Mouse (Mus musculus) myocyte (in vitro differentiated cells): Measurements from ENCODE around the gene Ccdc9b.
A peak's percentile ranks its signal among the peaks of the same experiment; 100 is the strongest.

Source experiments
- CEBPB ChIP-seq: IDR thresholded peaks from 2 replicates; pipeline ENCODE4 v1.6.1; 2011; ENCODE audit warnings: mild to moderate bottlenecking, moderate library complexity; ENCODE audit not compliant: poor library complexity, insufficient read depth, severe bottlenecking
- E2F4 ChIP-seq: IDR thresholded peaks from one replicate; pipeline ENCODE4 v1.6.1; 2011; ENCODE audit warnings: mild to moderate bottlenecking, control low read depth, moderate library complexity; ENCODE audit not compliant: insufficient read depth
- MYOD1 ChIP-seq, 3 experiments: IDR thresholded peaks; one replicate each; pipeline ENCODE4 v1.6.1; 2011; ENCODE audit warnings: control low read depth in 2 of 3, low read depth in 2 of 3, mild to moderate bottlenecking in 2 of 3, moderate library complexity in 1 of 3; ENCODE audit not compliant: insufficient read length in 2 of 3, control insufficient read depth in 1 of 3
- MYOG ChIP-seq, 3 experiments: IDR thresholded peaks; one replicate each; pipeline ENCODE4 v1.6.1; 2011; ENCODE audit warnings: control low read depth in 2 of 3, low read depth in 2 of 3, mild to moderate bottlenecking in 2 of 3; ENCODE audit not compliant: insufficient read length in 2 of 3, control insufficient read depth in 1 of 3, insufficient read depth in 1 of 3
- POLR2A ChIP-seq: IDR thresholded peaks from one replicate; pipeline ENCODE4 v1.6.1; 2011; ENCODE audit warnings: low read depth, mild to moderate bottlenecking, control low read depth, moderate library complexity; ENCODE audit not compliant: insufficient read length
- POLR2AphosphoS2 ChIP-seq: IDR thresholded peaks from one replicate; pipeline ENCODE4 v1.6.1; 2011; ENCODE audit warnings: low read depth, control low read depth; ENCODE audit not compliant: insufficient read length
- TCF12 ChIP-seq: IDR thresholded peaks from one replicate; pipeline ENCODE4 v1.6.1; 2011; ENCODE audit warnings: mild to moderate bottlenecking, control low read depth; ENCODE audit not compliant: poor library complexity, insufficient read depth, severe bottlenecking
- TCF3 ChIP-seq: IDR thresholded peaks from one replicate; pipeline ENCODE4 v1.6.1; 2011; ENCODE audit warnings: low read depth, control low read depth; ENCODE audit not compliant: insufficient read length
- USF1 ChIP-seq: IDR thresholded peaks from one replicate; pipeline ENCODE4 v1.6.1; 2011; ENCODE audit warnings: low read depth, mild to moderate bottlenecking, control low read depth, moderate library complexity

DNA sequence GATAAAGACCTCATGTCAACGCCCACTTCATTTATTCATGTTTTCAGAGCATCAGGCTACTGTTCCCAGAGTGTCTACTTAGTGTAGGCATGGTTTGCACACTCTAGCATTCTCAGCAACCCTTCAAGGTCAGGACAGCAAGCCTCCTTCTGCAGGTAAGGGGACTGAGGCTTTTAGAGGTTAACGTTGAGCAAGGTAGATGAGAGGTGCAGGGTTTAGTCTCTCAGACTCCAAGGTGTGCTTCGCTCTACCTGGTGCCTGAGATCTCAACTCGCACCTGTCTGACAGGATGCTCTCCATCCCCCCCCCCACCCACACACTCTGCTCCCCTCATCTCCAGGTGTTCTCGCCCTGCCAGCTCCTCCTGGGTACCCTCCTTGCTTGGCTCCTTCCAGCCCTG lies 8.3 kb downstream of the Ccdc9b start:
- TF ChIP-seq USF1: no peak
- TF ChIP-seq TCF3: no peak
- no peak for TF ChIP-seq POLR2A
- TF ChIP-seq MYOD1 (IDR thresholded peaks at IDR 0.05; ENCODE audit: control insufficient read depth in 1 of 3, insufficient read length in 2 of 3, low read depth in 2 of 3): no peak
- no peak for TF ChIP-seq TCF12
- no peak for TF ChIP-seq CEBPB
- TF ChIP-seq E2F4: no peak
- no peak for TF ChIP-seq MYOG (IDR thresholded peaks at IDR 0.05; ENCODE audit: control insufficient read depth in 1 of 3, insufficient read depth in 1 of 3, insufficient read length in 2 of 3, low read depth in 2 of 3)
- peak; percentile 77 for TF ChIP-seq POLR2AphosphoS2
